Mouse (Mus musculus) right cerebral cortex, postnatal 36 days (tissue): Measurements from ENCODE around the gene Slc38a1.

Experiments
- DNase-seq, 2 experiments: peaks; one replicate each; pipeline ENCODE4 v3.0.0; 2022; ENCODE audit warnings: low spot score in 2 of 2, mixed read lengths in 1 of 2

Slc38a1 gene

DNA sequence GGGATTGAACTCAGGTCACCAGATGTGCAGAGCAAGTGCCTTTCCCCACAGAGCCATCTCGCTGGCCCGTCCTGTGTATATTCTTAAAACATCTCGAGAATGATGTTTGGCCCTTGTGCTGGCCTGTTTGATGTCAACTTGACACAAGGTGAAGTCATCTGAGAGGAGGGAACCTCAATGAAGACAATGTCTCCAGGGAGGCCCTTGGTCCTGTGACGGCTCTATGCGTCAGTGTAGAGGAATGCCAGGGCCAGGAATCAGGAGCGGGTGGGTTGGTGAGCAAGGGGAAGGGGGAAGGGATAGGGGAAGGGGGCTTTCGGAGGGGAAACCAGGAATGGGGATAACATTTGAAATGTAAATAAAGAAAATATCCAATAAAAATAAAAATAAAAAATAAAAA lies 25.2 kb downstream of the Slc38a1 start:
- DNase-seq: no peak

DNA sequence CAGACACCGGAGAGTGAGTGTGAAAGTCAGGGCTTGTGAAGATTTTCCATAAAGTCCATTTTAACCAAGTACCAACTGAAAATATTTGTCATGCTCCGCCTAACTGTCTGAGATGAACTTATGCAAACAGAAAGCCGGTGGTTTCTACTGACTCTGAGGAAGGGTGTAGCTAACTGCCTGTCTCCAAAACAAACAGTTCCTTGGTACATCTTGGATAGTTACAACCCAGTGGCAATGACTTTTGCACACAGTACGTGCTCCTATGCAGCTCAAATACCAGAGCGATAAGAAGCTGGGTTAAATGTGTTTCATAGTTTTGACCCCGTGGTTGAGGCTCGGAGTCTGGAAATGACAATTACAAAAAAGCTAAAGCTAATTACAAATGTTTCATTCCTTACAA lies 34.0 kb downstream of the Slc38a1 start:
- no peak for DNase-seq

- DNase-seq: no peak
These were observed 35.3 kb downstream of the Slc38a1 start for GRCm38 (mm10) chr15:96607422-96607821.

DNA sequence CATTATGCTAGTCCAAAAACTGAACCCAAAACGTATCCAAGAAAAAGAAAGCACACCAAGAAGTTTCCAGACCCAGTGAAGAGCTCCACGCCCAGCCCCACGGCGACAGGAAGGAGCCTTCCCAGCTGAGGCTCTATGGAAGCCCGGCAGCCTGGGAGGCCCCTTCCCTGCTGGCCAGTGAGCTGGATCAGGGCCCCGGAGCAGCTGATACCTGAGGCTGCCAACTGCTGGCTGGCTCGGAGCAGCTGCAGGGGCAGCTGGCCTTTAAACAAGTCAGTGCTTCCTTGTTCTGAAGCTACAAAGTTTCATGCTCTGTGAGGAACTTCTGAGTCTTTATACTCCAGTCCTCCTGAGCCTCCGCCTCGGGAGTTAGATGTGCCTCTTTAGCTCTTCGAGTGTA lies 38.4 kb downstream of the Slc38a1 start:
- DNase-seq: peak in 1 of 2 experiments; percentile 14

DNA sequence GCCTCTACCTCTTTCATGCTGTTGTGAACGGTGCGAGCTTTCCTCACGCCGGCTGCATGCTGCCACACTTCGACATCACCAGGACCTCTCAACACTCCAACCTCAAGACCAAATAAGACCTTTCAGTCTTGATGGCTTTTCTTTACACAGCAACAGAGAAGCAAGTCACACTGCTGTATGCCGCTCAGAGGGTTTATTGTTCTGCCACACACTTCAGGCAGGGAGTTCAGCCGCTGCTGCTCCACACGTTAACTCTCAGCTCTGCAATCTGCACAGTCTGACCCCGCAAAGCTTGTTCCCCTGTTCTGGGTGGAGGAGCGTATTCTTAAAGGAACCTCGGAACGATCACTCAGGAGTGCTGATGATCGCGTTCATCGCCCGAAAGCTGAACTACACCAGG lies 40.7 kb downstream of the Slc38a1 start:
- DNase-seq: no peak

GRCm38 (mm10) chr15:96599852-96600781 lies 42.6 kb downstream of the Slc38a1 start:
- peak in 1 of 2 experiments; percentile 6 for DNase-seq

- no peak for DNase-seq
These were observed 43.7 kb downstream of the Slc38a1 start for GRCm38 (mm10) chr15:96598888-96599578.

DNA sequence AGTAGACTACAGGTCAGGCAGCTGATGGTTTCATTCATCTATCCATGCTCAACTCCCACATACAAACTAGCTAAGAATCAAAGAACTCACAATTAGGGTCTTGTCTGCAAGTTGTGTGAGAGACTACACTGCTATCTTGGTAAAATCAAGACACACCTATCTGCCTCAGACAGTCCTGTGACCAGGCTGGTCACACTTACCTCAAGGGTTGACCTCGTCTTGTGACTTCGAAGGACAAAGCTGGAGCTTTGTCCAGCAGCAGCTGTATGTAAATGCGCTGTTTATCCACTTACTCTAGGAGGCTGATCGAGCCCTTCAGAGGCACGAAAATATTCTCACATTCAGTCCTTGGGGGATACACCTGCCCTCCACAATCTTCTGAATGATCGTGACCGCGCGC lies 45.6 kb downstream of the Slc38a1 start:
- no peak for DNase-seq

- DNase-seq: no peak
These were observed 48.4 kb downstream of the Slc38a1 start for GRCm38 (mm10) chr15:96594316-96594715.

- no peak for DNase-seq
These were observed 48.8 kb downstream of the Slc38a1 start for GRCm38 (mm10) chr15:96593866-96594265.

GRCm38 (mm10) chr15:96593457-96593856 lies 49.3 kb downstream of the Slc38a1 start:
- DNase-seq: no peak

DNA sequence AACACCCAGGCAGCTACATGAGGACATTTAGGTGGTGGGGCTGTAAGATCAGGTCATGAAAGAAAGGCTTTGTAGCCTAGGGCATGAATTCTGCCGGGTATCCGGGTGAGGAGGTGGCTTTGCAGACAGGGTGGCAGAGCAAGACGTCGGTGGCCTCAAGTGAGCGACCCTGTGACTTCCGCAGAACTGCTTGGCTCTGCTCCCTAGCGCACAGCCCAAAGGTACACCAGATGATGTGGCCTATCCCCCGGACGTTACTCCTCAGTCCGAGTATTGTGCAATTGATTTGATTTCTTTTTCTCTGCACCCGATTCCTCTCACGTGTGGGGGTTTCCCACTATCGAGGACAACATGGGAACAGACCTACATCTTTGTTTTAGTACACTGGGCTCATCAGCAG lies 49.7 kb downstream of the Slc38a1 start:
- no peak for DNase-seq

- DNase-seq: no peak
These were observed 50.8 kb downstream of the Slc38a1 start for GRCm38 (mm10) chr15:96591876-96592417.

DNA sequence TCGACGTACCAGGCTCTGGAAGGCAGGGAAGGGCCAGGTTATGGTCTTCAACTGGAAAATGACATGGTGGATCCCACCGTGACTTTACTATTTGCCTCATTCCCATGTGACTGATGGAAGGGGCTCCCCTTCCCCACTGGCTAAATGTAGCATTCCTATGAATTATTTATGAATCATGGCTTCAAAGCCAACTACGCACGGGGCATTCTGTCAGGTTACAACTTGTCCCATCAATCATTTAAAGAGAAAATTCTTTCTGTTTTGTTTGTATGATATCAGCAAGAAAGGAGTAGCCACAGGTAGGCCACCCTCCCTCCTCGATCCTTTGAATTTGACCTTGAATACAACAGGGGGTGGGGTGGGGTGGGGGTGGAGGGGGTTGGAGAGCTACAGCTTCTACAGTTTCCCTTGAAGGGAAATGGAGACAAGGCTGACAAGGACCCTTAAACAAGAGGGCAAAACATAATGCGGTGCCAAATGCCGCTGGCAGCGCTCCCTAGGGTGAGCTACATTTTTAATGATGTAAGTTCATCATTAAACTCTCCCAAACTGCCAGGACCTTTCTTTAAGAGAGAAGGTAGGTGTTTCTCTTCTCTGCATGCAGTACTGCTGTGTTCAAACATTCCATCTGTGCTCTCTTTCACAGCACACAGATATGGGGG lies 53.6 kb downstream of the Slc38a1 start:
- no peak for DNase-seq

- DNase-seq: no peak
These were observed 54.7 kb downstream of the Slc38a1 start for GRCm38 (mm10) chr15:96587998-96588397.

DNA sequence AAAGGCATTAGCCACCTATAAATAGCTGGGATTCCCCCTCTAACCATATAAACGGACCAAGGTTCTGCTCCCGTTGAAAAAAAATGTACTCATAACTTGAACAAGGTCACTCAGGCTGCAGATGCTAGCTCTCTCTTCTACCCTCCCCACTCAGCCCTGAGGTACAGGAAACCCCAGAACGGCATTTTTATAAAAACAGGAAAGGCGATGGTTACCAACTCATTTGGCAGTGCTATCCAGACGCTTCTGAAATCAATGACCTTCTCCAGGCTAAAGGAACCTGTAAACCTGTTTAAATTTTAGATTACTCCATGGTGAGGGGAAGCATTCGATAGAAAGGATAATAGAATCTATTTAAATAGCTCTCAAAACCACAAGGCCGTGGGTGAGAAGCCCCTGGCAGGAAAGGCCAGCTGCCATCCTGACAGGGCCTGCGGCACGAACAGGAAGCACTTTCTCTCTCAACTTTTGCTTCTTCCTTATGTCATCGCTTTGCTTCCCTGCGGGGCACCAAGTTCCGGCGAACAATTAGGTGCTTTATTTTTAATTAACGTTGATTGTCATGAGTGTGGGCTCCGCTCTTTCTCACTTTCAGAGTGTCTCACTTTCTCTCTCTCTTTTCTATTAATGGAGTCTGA lies 59.2 kb downstream of the Slc38a1 start:
- DNase-seq: no peak

DNA sequence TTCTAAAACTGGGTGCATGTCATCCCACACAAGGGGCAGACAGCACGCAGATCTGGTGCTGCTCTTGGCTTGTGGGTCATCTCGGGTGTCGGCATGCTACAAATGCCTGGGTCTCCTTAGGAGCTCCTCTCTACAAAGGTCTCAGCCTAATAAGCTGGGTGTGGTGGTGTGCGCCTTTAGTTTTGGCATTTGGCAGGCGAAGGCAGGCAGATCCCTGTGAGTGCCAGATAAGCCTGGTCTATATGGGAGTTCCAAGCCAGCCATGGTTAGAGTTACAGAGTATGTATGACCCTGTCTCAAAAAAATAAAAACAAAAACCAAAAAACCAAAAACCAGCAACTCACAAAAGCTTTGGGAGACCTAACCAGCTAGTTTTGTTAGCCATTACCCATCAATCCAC lies 65.7 kb downstream of the Slc38a1 start:
- DNase-seq: no peak

DNA sequence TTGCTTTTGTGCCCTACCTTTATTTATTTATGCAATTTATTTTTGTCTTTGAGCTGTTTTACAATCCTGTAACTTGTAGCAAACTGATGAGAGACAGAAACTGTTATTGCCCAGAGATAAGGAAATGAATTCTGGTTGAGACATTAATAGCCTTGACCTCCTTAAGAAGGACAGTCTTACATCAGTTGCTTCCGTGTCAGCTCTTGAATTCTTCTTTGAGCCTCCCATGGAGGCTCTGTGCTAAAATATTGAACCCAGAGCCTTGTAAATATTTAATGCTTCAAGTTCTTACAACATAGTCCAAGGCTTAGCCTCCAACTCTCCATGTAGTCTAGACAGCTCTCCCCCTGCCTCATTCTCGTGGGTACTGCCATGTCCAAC lies 73.7 kb downstream of the Slc38a1 start:
- no peak for DNase-seq

DNA sequence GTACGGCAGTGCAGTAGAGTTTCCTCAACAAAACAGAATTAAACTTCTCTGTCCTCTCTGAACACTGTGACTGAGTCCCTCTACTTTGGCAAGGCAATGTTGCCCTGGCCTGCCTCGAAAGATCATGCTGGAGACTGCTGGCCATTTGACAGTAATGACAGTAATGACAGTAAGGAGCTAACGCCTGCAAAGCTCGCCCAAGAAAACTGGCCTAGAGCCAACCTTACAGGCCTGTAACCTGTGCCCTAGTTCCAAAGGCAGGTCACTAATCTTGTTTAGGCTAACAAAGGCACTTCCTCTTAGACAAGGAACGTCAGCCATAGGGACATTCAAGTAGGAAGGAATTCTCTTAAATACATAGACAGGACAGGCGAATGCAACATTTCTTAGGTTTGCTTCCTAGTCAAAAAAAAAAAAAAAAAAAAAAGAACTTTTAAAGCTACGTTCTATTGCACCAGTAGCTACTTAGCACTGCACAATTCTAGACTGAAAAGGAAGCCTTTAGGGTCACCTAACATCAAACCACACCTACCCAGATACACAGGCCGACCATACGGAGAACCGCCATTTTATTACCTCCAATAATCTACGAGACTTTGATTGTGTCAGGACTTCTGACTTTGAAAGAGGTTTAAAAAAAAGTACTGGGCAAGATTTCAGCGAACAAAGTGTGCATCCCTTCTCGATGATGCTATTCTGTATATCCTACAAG lies 74.3 kb downstream of the Slc38a1 start:
- DNase-seq: no peak

GRCm38 (mm10) chr15:96566850-96567271 lies 75.9 kb downstream of the Slc38a1 start:
- no peak for DNase-seq

DNA sequence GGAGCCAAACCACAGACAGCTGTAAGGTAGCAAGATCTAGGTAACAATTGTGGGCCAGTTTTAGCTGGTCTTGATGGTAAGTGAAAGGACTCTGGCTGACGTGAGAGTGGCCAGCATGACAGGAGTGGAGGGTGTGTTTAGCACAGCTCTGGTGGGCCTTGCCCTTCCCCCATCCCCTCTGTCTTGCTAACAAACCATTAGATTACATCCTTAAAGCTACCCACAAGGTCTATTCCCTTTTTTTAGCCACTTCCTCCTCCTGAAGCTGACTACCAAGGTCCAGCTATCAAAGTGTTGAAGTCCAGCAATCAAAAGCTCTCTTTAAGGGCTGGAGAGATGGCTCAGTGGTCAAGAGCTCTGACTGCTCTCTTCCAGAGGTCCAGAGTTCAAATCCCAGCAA lies 78.9 kb downstream of the Slc38a1 start:
- no peak for DNase-seq
